Mouse (Mus musculus) brain, embryonic 18.5 days (tissue): ENCODE measurements at regions not wholly inside any gene's neighbourhood (a gene's known extent, or its start where the extent isn't known, plus 50 kb on each side); places are given as distances from the start of the nearest gene placed in this dataset.
A peak's percentile ranks its signal among the peaks of the same experiment; 100 is the strongest.

ENCODE experiments used
- DNase-seq: peaks from one replicate; pipeline ENCODE4 v3.0.0-alpha.2; 2012; ENCODE audit warnings: low read depth, low spot score

- peak; percentile 30 for DNase-seq
Observed at GRCm38 (mm10) chr13:79182630-79183412, 983.3 kb upstream of the Nr2f1 start.

- no peak for DNase-seq
Observed at GRCm38 (mm10) chr13:79158757-79159156, 959.2 kb upstream of the Nr2f1 start.

- no peak for DNase-seq
Observed at GRCm38 (mm10) chr13:79142903-79143302, 943.3 kb upstream of the Nr2f1 start.

- DNase-seq: no peak
Observed at GRCm38 (mm10) chr13:79141362-79141966, 941.9 kb upstream of the Nr2f1 start.

- DNase-seq: no peak
Observed at GRCm38 (mm10) chr13:79138747-79139146, 939.2 kb upstream of the Nr2f1 start.

GRCm38 (mm10) chr13:79136726-79137125, 937.2 kb upstream of the Nr2f1 start:
- no peak for DNase-seq
